Mouse (Mus musculus) small intestine, adult 2 months (tissue): Measurements from ENCODE around the gene 5530401A14Rik.

ENCODE experiments used
- CTCF ChIP-seq: fragments of 200-500 bp; IDR thresholded peaks from 2 replicates; pipeline ENCODE4 v1.5.1; 2012; ENCODE audit warnings: low read depth, mild to moderate bottlenecking, control low read depth, inconsistent platforms, low read length, moderate library complexity, mixed read lengths; ENCODE audit not compliant: insufficient replicate concordance, insufficient read length; ENCODE audit errors: extremely low read depth
- POLR2A ChIP-seq: fragments of 200-500 bp; IDR thresholded peaks from 2 replicates; pipeline ENCODE4 v1.6.1; 2012; ENCODE audit warnings: low read depth, mild to moderate bottlenecking, control low read depth, inconsistent platforms, low read length, moderate library complexity

- TF ChIP-seq CTCF (no peak), POLR2A (no peak)
Observed at GRCm38 (mm10) chr11:81845686-81846036, 14.8 kb upstream of the 5530401A14Rik start.
